Mouse (Mus musculus) neural tube, embryonic 11.5 days (tissue): ENCODE measurements at regions not wholly inside any gene's neighbourhood (a gene's known extent, or its start where the extent isn't known, plus 50 kb on each side); places are given as distances from the start of the nearest gene placed in this dataset.
A peak's percentile ranks its signal among the peaks of the same experiment; 100 is the strongest.

Experiments used
- ATAC-seq: fragments of 200-750 bp; cut with Nextera tagmentation; 2 replicates; pipeline ENCODE4 v1.8.0; 2017; ENCODE audit warnings: moderate number of reproducible peaks, mild to moderate bottlenecking, moderate TSS enrichment, moderate library complexity; ENCODE audit not compliant: insufficient read depth, low FRiP score, low TSS enrichment
- DNase-seq: peaks from one replicate; pipeline ENCODE4 v3.0.0-alpha.2; 2015; ENCODE audit warnings: low spot score
- H3K27ac ChIP-seq: fragments of 300-500 bp; sonication (generic); 2 replicates; pipeline ENCODE4 v1.5.1; 2014; ENCODE audit warnings: low read depth, mild to moderate bottlenecking, low read length
- H3K27me3 ChIP-seq: fragments of 300-500 bp; sonication (generic); 2 replicates; pipeline ENCODE4 v1.6.1; 2014; ENCODE audit warnings: mild to moderate bottlenecking, low read length, mixed read lengths; ENCODE audit not compliant: control insufficient read depth, insufficient read depth
- H3K36me3 ChIP-seq: fragments of 300-500 bp; sonication (generic); 2 replicates; pipeline ENCODE4 v1.6.1; 2014; ENCODE audit warnings: mild to moderate bottlenecking, low read length, moderate library complexity, mixed read lengths; ENCODE audit not compliant: control insufficient read depth, insufficient read depth
- H3K4me1 ChIP-seq: fragments of 300-500 bp; sonication (generic); 2 replicates; pipeline ENCODE4 v1.6.1; 2014; ENCODE audit warnings: low read length, mixed read lengths; ENCODE audit not compliant: control insufficient read depth, insufficient read depth
- H3K4me2 ChIP-seq: fragments of 300-500 bp; sonication (generic); 2 replicates; pipeline ENCODE4 v1.6.1; 2014; ENCODE audit warnings: low read depth, mild to moderate bottlenecking, moderate library complexity
- H3K4me3 ChIP-seq: fragments of 300-500 bp; sonication (generic); 2 replicates; pipeline ENCODE4 v1.5.1; 2014; ENCODE audit warnings: low read depth, low read length
- H3K9ac ChIP-seq: fragments of 300-500 bp; sonication (generic); 2 replicates; pipeline ENCODE4 v1.6.1; 2014; ENCODE audit warnings: mild to moderate bottlenecking, low read length
- H3K9me3 ChIP-seq: fragments of 300-500 bp; sonication (generic); 2 replicates; pipeline ENCODE4 v1.6.1; 2016; ENCODE audit warnings: low read length; ENCODE audit not compliant: control insufficient read depth
- WGBS: fragments of 180-500 bp; shearing (Covaris S2); extraction: QIAGEN DNeasy Blood & Tissue Kit; methylation state at CpG from one replicate; pipeline ENCODE4 v1.1.7; 2014; 5-methylcytosine and 5-hydroxymethylcytosine counted together

DNA sequence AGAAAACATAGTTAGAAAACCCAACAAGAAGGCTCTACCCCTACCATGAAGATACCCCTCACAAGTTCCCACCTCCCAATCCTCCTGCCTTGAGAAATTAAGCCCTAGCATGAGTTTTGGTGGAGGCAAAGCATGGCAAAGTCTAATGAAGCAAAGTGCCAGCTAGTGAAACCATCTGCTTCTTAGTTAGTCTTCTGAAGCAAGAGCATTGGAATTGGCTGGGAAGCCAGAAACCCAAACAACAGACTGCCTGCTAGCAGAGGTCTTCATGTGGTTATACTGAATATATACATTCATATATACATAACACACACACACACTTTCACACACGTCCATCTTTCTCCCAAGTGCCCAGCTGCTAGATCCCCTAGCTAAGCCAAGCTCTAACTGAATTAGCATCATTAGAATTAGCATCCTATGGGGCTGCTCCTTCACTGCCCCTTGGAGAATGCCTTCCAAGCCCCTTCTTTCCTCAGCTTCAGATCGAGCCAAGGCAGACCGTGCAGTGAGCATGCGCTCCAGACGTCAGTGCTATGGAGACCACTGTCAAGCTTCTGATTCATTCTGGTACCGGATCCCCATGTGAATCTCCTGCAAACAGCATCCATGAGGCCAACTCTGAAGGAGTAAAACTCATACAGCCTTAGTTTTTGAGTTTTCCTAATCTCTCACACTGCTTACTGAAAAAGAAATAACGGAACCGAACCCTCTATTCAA, 252.2 kb downstream of the Map2k4 start:
- H3K27ac ChIP-seq: no peak overlapping the region
- DNase-seq: no peak
- H3K36me3 ChIP-seq: no peaks in the 10 kb centered on the region
- no peak overlapping the region for H3K4me3 ChIP-seq
- H3K4me2 ChIP-seq: no peak overlapping the region
- WGBS: 89% methylated on average over 8 of the region's 8 CpGs
- H3K9ac ChIP-seq: no peak overlapping the region
- no peaks in the 10 kb centered on the region for H3K9me3 ChIP-seq
- no peaks in the 10 kb centered on the region for H3K4me1 ChIP-seq
- H3K27me3 ChIP-seq: no peaks in the 10 kb centered on the region
- no peak for ATAC-seq

DNA sequence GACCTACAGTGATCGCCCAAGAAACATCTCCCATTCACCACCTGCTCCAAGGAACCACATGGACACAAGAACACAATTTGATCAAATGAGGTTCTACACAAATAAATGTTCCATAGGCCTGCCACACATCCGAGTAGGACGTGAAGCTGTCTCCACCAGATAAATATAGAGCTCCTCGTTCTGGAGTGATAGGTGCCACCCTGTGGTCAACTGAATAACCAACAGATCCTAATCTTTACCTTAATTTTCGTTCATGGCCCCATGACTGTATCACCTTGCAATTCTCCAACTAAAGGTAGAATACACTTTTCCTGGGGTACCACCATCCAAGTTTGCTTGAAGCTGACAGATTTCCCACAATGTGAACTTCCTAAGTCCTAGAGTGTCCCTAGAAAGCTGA, 257.4 kb downstream of the Map2k4 start:
- Histone ChIP-seq H3K27ac (no peak overlapping the region), H3K9me3 (no peaks in the 10 kb centered on the region), H3K9ac (no peak overlapping the region), H3K27me3 (no peaks in the 10 kb centered on the region), H3K4me3 (no peak overlapping the region), H3K4me2 (no peak overlapping the region), H3K36me3 (no peaks in the 10 kb centered on the region), H3K4me1 (no peaks in the 10 kb centered on the region)
- DNase-seq: no peak
- 78% methylated on average over 5 of the region's 5 CpGs for WGBS
- ATAC-seq: no peak

DNA sequence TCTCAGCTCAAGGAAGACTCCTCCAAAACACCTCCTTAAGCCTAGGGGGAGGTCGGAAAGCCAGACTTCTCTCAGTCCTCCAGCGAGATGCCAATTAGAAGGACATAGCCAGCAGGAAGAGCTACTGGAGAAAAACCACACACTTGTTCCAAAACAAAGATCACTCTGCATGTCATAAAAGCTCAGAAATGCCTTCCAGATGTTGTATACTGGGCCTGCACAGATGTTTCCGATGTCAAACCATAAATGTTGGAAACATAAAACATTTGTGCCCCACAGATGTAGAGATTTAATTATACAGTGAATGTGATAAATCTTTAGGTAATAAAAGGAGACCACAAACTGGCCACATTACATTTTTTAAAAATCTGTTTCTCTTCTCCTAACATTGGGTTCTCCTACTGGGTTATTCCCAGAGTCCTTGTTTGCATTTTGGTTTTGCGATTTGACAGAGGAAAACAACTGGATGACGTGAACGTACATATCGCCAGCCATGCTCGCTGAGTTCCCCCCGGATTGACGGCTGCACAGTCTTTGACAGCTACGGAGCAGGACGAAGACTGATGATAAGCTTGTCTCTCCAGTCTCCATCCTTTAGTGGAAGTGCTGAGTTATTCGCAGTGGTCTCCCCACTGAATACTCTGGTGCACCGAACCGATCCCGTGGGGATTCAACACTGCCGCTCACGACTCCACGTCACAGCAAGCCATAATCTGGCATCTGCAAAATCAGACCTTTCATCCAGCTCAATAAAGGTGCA, 235.5 kb upstream of the Myocd start:
- Histone ChIP-seq H3K4me3 (no peak overlapping the region), H3K4me2 (no peak overlapping the region), H3K9ac (no peak overlapping the region), H3K4me1 (no peaks in the 10 kb centered on the region), H3K36me3 (no peaks in the 10 kb centered on the region), H3K9me3 (no peaks in the 10 kb centered on the region), H3K27ac (no peak overlapping the region), H3K27me3 (no peaks in the 10 kb centered on the region)
- DNase-seq: no peak
- no peak for ATAC-seq
- 80% methylated on average over 19 of the region's 19 CpGs for WGBS

DNA sequence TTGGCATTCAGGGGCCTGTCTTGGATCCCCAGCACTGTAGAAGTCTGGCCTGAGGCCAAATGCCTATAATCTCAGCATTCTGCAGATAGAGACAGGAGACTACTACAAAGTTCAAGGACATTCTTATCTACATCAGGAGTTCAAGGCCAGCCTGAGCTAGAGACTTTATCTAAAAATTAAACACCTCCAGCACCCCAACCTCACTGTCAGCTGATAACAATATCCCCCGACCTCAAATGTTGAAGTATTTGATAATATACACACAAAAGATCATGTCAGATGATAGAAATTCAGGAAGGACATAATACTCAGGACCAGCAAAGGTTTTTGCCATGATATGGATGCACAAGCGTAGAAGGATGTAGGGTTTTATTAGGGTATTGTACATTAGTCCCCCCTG, 228.2 kb upstream of the Myocd start:
- WGBS: 82% methylated on average over 2 of the region's 2 CpGs

DNA sequence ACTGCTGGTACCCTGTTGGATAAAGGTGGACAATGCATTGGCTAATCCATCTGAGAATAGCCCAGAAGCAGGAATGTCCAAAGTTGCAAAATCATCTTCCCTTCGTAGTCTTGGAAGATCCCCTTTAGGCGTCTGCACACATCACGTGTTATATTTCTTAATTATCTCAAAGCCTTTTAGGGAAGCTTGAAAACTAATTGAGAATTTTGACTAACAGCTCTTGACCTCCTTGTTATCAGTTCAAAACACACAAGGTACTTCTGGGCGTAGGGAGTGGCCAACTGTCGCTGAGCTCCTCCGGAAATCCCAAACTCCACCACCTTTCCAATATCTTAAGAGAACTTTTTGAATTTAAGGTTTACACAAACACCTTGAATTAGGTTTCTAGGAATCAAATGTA, 227.6 kb upstream of the Myocd start:
- no peak overlapping the region for H3K4me3 ChIP-seq
- H3K9ac ChIP-seq: no peak overlapping the region
- H3K27ac ChIP-seq: no peak overlapping the region
- H3K36me3 ChIP-seq: no peaks in the 10 kb centered on the region
- H3K4me2 ChIP-seq: no peak overlapping the region
- DNase-seq (no peak), ATAC-seq (no peak)
- 96% methylated on average over 6 of the region's 6 CpGs for WGBS
- H3K27me3 ChIP-seq: no peaks in the 10 kb centered on the region
- H3K9me3 ChIP-seq: no peaks in the 10 kb centered on the region
- no peaks in the 10 kb centered on the region for H3K4me1 ChIP-seq

More for the DNA sequence above, 228.2 kb upstream of the Myocd start:
- DNase-seq (no peak), ATAC-seq (no peak)
- Histone ChIP-seq H3K4me1 (no peaks in the 10 kb centered on the region), H3K27ac (no peak overlapping the region), H3K9ac (no peak overlapping the region), H3K27me3 (no peaks in the 10 kb centered on the region), H3K4me3 (no peak overlapping the region), H3K9me3 (no peaks in the 10 kb centered on the region), H3K4me2 (no peak overlapping the region), H3K36me3 (no peaks in the 10 kb centered on the region)

DNA sequence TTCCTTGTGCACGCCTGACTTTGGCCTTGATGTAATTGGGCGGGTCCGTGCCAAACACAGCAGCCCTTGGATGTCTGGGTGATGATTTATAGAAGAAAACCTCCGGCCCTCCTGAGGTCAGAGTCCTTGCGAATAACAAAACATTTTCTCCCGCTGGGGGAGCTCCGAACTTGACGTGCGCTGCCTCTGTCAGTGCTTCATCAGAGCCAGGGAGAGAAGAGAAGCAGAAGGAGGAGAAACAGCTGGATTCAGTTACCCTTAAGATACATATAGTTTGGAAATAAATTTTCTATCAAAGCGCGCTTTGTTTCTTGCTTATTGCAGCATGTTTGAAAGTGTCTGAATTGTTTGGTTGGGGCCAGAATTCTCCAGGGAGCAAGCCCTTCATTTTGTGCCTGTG, 225.2 kb upstream of the Myocd start:
- Histone ChIP-seq H3K36me3 (no peaks in the 10 kb centered on the region), H3K27ac (no peak overlapping the region), H3K4me3 (no peak overlapping the region), H3K9ac (no peak overlapping the region), H3K4me1 (no peaks in the 10 kb centered on the region), H3K27me3 (no peaks in the 10 kb centered on the region), H3K4me2 (no peak overlapping the region), H3K9me3 (no peaks in the 10 kb centered on the region)
- whole genome bisulfite sequencing: 14% methylated on average over 11 of the region's 11 CpGs
- DNase-seq: peak; percentile 25
- ATAC-seq: no peak

DNA sequence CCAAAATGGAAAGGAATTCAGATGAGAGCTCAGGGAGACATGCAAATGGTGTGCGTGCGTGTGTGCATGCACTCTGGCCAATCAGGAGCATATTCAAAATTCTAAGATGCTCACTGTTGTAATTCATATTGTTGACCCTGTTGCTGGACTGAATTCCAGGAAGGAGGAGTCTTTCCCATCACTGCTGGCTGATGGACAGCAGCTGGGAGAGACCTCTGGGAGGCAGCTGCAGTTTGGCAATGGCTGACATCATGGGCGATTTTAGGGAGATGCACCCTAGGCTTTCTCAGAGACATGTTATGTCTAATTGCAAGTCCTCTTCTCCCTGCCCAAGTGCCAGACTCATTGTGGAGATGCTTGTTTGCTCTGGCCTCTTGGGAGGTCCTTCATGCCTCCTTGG, 220.6 kb upstream of the Myocd start:
- DNase-seq (no peak), ATAC-seq (no peak)
- no peak overlapping the region for H3K4me2 ChIP-seq
- no peak overlapping the region for H3K27ac ChIP-seq
- H3K36me3 ChIP-seq: no peaks in the 10 kb centered on the region
- no peak overlapping the region for H3K4me3 ChIP-seq
- H3K4me1 ChIP-seq: no peaks in the 10 kb centered on the region
- no peaks in the 10 kb centered on the region for H3K27me3 ChIP-seq
- no peaks in the 10 kb centered on the region for H3K9me3 ChIP-seq
- WGBS: 89% methylated on average over 3 of the region's 3 CpGs
- no peak overlapping the region for H3K9ac ChIP-seq

DNA sequence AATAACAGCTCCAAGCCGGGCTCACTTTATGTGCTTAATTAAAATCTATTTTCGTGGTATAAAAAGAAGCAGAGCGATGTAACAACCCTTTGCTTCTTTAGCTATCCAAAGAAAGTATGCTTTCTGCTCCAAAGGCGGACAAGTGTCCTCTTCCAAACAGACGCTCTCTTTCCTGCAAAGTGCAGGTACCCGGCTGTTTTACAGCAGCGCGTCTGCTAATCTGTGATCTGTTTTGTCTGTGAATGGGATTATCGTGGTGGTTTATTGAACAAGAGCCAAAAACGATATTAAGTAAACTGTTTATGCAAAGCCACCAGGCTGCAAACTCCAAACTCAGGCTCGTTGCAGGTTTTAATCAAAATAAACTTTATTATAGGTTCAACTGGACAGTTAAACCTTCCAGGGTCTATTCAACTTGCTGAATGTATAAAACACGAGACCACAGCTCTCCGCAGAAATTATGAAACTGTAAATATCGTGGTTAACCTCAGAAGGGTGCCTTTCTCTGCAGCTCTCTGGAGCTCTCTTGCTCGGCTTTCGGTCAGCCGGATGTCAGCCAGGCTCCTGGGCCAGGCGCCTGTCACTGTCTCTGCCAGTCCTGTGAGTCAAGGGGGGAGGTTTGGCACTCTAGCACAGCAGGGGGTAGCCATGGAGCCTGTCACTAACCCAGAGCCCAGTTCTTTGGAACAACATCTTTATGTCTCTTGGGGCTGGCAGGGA, 206.2 kb upstream of the Myocd start:
- H3K36me3 ChIP-seq: no peaks in the 10 kb centered on the region
- H3K9ac ChIP-seq: no peak overlapping the region
- DNase-seq: no peak
- no peak overlapping the region for H3K4me3 ChIP-seq
- no peaks in the 10 kb centered on the region for H3K4me1 ChIP-seq
- H3K9me3 ChIP-seq: no peaks in the 10 kb centered on the region
- WGBS: 88% methylated on average over 18 of the region's 18 CpGs
- no peak for ATAC-seq
- no peak overlapping the region for H3K4me2 ChIP-seq
- H3K27ac ChIP-seq: no peak overlapping the region
- no peaks in the 10 kb centered on the region for H3K27me3 ChIP-seq
